Mouse (Mus musculus) heart, embryonic 13.5 days (tissue): Measurements from ENCODE around the gene Ccnf. TPM values are rescaled to one million over a fixed set of nuclear protein-coding genes. Genes with fewer than 3 reads are reported as not detected.

ENCODE experiments used
- ATAC-seq: fragments of 200-750 bp; cut with Nextera tagmentation; 2 replicates; pipeline ENCODE4 v1.8.0; 2017; ENCODE audit warnings: moderate TSS enrichment; ENCODE audit not compliant: insufficient number of reproducible peaks, low FRiP score, low TSS enrichment; ENCODE audit errors: extremely low read depth
- H3K27ac ChIP-seq: fragments of 300-500 bp; sonication (generic); replicated peaks from 2 replicates; pipeline ENCODE4 v1.5.1; 2015; ENCODE audit warnings: moderate library complexity, mild to moderate bottlenecking, inconsistent platforms
- H3K27me3 ChIP-seq: fragments of 300-500 bp; sonication (generic); replicated peaks from 2 replicates; pipeline ENCODE4 v1.6.1; 2015; ENCODE audit warnings: mild to moderate bottlenecking, inconsistent platforms
- H3K36me3 ChIP-seq: fragments of 300-500 bp; sonication (generic); 2 replicates; pipeline ENCODE4 v1.6.1; 2015; ENCODE audit warnings: mild to moderate bottlenecking, inconsistent platforms
- H3K4me1 ChIP-seq: fragments of 300-500 bp; sonication (generic); 2 replicates; pipeline ENCODE4 v1.6.1; 2015; ENCODE audit warnings: inconsistent platforms
- H3K4me2 ChIP-seq: fragments of 300-500 bp; sonication (generic); 2 replicates; pipeline ENCODE4 v1.6.1; 2015; ENCODE audit warnings: inconsistent platforms, mild to moderate bottlenecking, moderate library complexity
- H3K4me3 ChIP-seq: fragments of 300-500 bp; sonication (generic); 2 replicates; pipeline ENCODE4 v1.5.1; 2015; ENCODE audit warnings: moderate library complexity, mild to moderate bottlenecking, inconsistent platforms
- H3K9ac ChIP-seq: fragments of 300-500 bp; sonication (generic); 2 replicates; pipeline ENCODE4 v1.6.1; 2015; ENCODE audit warnings: inconsistent platforms, mild to moderate bottlenecking, moderate library complexity
- H3K9me3 ChIP-seq: fragments of 300-500 bp; sonication (generic); 2 replicates; pipeline ENCODE4 v1.6.1; 2016; ENCODE audit warnings: inconsistent platforms
- WGBS: fragments of 180-500 bp; shearing (Covaris S2); methylation state at CpG from one replicate; pipeline ENCODE4 v1.1.7; 2015; ENCODE audit warnings: mixed read lengths; 5-methylcytosine and 5-hydroxymethylcytosine counted together
- polyA plus RNA-seq: library from polyadenylated mRNA; unstranded; fragments of >200 nt; fragmentation: Nextera tagmentation; extraction: Ambion mirVana; gene quantifications from 2 replicates; pipeline ENCODE4 v1.2.1, GENCODE M21; 2015

The Ccnf gene
- polyA plus RNA-seq, 1 experiment from 2014 or later, result 38.4 TPM

- Histone ChIP-seq H3K27me3 (no peaks in the 10 kb centered on the region), H3K4me2 (no peak overlapping the region), H3K4me1 (no peaks in the 10 kb centered on the region), H3K9ac (no peak overlapping the region), H3K27ac (no peak overlapping the region), H3K9me3 (no peaks in the 10 kb centered on the region; the same call in 1 of the 2 replicates), H3K36me3 (no peaks in the 10 kb centered on the region), H3K4me3 (no peak overlapping the region)
- WGBS, result 69% methylated on average over 5 of the region's 5 CpGs
- ATAC-seq, result no peak
Measured at GRCm38 (mm10) chr17:24259702-24260101, 8.4 kb upstream of the Ccnf start.

GRCm38 (mm10) chr17:24258981-24259380 lies 7.7 kb upstream of the Ccnf start:
- H3K27me3 ChIP-seq, result no peaks in the 10 kb centered on the region
- H3K9ac ChIP-seq, result no peak overlapping the region
- H3K9me3 ChIP-seq, result no peaks in the 10 kb centered on the region; the same call in 1 of the 2 replicates
- no peak overlapping the region for H3K27ac ChIP-seq
- H3K36me3 ChIP-seq, result no peaks in the 10 kb centered on the region
- no peak for ATAC-seq
- 67% methylated on average over 4 of the region's 4 CpGs for WGBS
- H3K4me2 ChIP-seq, result no peak overlapping the region
- H3K4me3 ChIP-seq, result no peak overlapping the region
- H3K4me1 ChIP-seq, result no peaks in the 10 kb centered on the region

GRCm38 (mm10) chr17:24252329-24252728 lies 1.0 kb upstream of the Ccnf start:
- Histone ChIP-seq H3K9ac (peak overlapping the region; percentile 87; the same call in 1 of the 2 replicates), H3K4me3 (peak overlapping the region; percentile 84; the same call in 1 of the 2 replicates), H3K4me1 (peaks cover 21% of the 10 kb centered on the region), H3K27me3 (no peaks in the 10 kb centered on the region), H3K27ac (no peak overlapping the region), H3K4me2 (peak overlapping the region; percentile 75; the same call in 1 of the 2 replicates), H3K9me3 (no peaks in the 10 kb centered on the region), H3K36me3 (peaks cover 19% of the 10 kb centered on the region)
- WGBS, result 91% methylated on average over 2 of the region's 2 CpGs
- ATAC-seq, result no peak

GRCm38 (mm10) chr17:24250988-24251319 lies 330 bp downstream of the Ccnf start:
- Histone ChIP-seq H3K27me3 (no peaks in the 10 kb centered on the region), H3K36me3 (peaks cover 32% of the 10 kb centered on the region), H3K4me2 (peak overlapping the region; percentile 75), H3K9me3 (no peaks in the 10 kb centered on the region), H3K27ac (peak overlapping the region; percentile 64), H3K4me3 (peak overlapping the region; percentile 84), H3K9ac (peak overlapping the region; percentile 86), H3K4me1 (peaks cover 21% of the 10 kb centered on the region)
- no peak for ATAC-seq
- WGBS, result under 1% methylated on average over 32 of the region's 32 CpGs

- H3K9me3 ChIP-seq, result peaks cover 4% of the 10 kb centered on the region
- peaks cover 50% of the 10 kb centered on the region for H3K36me3 ChIP-seq
- no peaks in the 10 kb centered on the region for H3K27me3 ChIP-seq
- ATAC-seq, result no peak
- H3K4me3 ChIP-seq, result no peak overlapping the region; the same call in 1 of the 2 replicates
- peaks cover 21% of the 10 kb centered on the region for H3K4me1 ChIP-seq
- H3K9ac ChIP-seq, result no peak overlapping the region
- H3K4me2 ChIP-seq, result 0 out of 2 replicates have a peak overlapping the region, but pooled peaks have one; percentile 75
- no peak overlapping the region for H3K27ac ChIP-seq
- 98% methylated on average over 2 of the region's 2 CpGs for WGBS
Measured at GRCm38 (mm10) chr17:24248641-24249040, 2.6 kb downstream of the Ccnf start.

- WGBS, result 94% methylated on average over 8 of the region's 8 CpGs
- H3K9ac ChIP-seq, result no peak overlapping the region
- peaks cover 5% of the 10 kb centered on the region for H3K9me3 ChIP-seq
- H3K4me2 ChIP-seq, result no peak overlapping the region
- no peak overlapping the region for H3K27ac ChIP-seq
- ATAC-seq, result no peak
- H3K27me3 ChIP-seq, result no peaks in the 10 kb centered on the region
- H3K4me1 ChIP-seq, result peaks cover 2% of the 10 kb centered on the region; the same call in 1 of the 2 replicates
- H3K36me3 ChIP-seq, result peaks cover 94% of the 10 kb centered on the region
- H3K4me3 ChIP-seq, result no peak overlapping the region
Measured at GRCm38 (mm10) chr17:24244061-24244460, 7.2 kb downstream of the Ccnf start.

GRCm38 (mm10) chr17:24243311-24243969 lies 7.8 kb downstream of the Ccnf start:
- Histone ChIP-seq H3K4me2 (no peak overlapping the region), H3K36me3 (peaks cover 94% of the 10 kb centered on the region), H3K27me3 (no peaks in the 10 kb centered on the region), H3K9ac (no peak overlapping the region), H3K4me3 (no peak overlapping the region), H3K27ac (no peak overlapping the region), H3K9me3 (peaks cover 5% of the 10 kb centered on the region), H3K4me1 (no peaks in the 10 kb centered on the region)
- ATAC-seq, result no peak
- WGBS, result 86% methylated on average over 4 of the region's 4 CpGs

- H3K27me3 ChIP-seq, result no peaks in the 10 kb centered on the region
- no peak overlapping the region for H3K9ac ChIP-seq
- 85% methylated on average over 7 of the region's 7 CpGs for WGBS
- H3K36me3 ChIP-seq, result peaks cover 100% of the 10 kb centered on the region
- H3K4me1 ChIP-seq, result no peaks in the 10 kb centered on the region
- H3K9me3 ChIP-seq, result no peaks in the 10 kb centered on the region
- no peak overlapping the region for H3K4me3 ChIP-seq
- H3K4me2 ChIP-seq, result no peak overlapping the region
- ATAC-seq, result no peak
- no peak overlapping the region for H3K27ac ChIP-seq
Measured at GRCm38 (mm10) chr17:24236921-24237320, 14.4 kb downstream of the Ccnf start.

GRCm38 (mm10) chr17:24236479-24236878 lies 14.8 kb downstream of the Ccnf start:
- WGBS, result 98% methylated on average over 1 of the region's 1 CpGs

GRCm38 (mm10) chr17:24227941-24228340 lies 23.3 kb downstream of the Ccnf start:
- H3K27ac ChIP-seq, result no peak overlapping the region
- H3K9me3 ChIP-seq, result no peaks in the 10 kb centered on the region
- H3K4me2 ChIP-seq, result no peak overlapping the region
- H3K4me1 ChIP-seq, result no peaks in the 10 kb centered on the region
- 82% methylated on average over 7 of the region's 7 CpGs for WGBS
- no peak overlapping the region for H3K4me3 ChIP-seq
- peaks cover 100% of the 10 kb centered on the region for H3K36me3 ChIP-seq
- ATAC-seq, result no peak
- H3K9ac ChIP-seq, result no peak overlapping the region
- H3K27me3 ChIP-seq, result no peaks in the 10 kb centered on the region

More at GRCm38 (mm10) chr17:24236479-24236878, 14.8 kb downstream of the Ccnf start:
- Histone ChIP-seq H3K27ac (no peak overlapping the region), H3K4me2 (no peak overlapping the region), H3K9ac (no peak overlapping the region), H3K36me3 (peaks cover 100% of the 10 kb centered on the region), H3K4me1 (no peaks in the 10 kb centered on the region), H3K27me3 (no peaks in the 10 kb centered on the region), H3K9me3 (no peaks in the 10 kb centered on the region), H3K4me3 (no peak overlapping the region)
- no peak for ATAC-seq

GRCm38 (mm10) chr17:24226721-24227120 lies 24.6 kb downstream of the Ccnf start:
- no peak overlapping the region for H3K4me3 ChIP-seq
- no peaks in the 10 kb centered on the region for H3K9me3 ChIP-seq
- H3K4me1 ChIP-seq, result no peaks in the 10 kb centered on the region
- ATAC-seq, result no peak
- WGBS, result 90% methylated on average over 8 of the region's 8 CpGs
- peaks cover 94% of the 10 kb centered on the region for H3K36me3 ChIP-seq
- no peak overlapping the region for H3K9ac ChIP-seq
- H3K27me3 ChIP-seq, result no peaks in the 10 kb centered on the region
- no peak overlapping the region for H3K27ac ChIP-seq
- H3K4me2 ChIP-seq, result no peak overlapping the region

- peak; percentile 45; the same call in 1 of the 2 replicates for ATAC-seq
- H3K4me1 ChIP-seq, result peaks cover 5% of the 10 kb centered on the region
- no peak overlapping the region; the same call in 1 of the 2 replicates for H3K27ac ChIP-seq
- no peaks in the 10 kb centered on the region for H3K27me3 ChIP-seq
- peaks cover 85% of the 10 kb centered on the region for H3K36me3 ChIP-seq
- H3K4me2 ChIP-seq, result no peak overlapping the region
- no peaks in the 10 kb centered on the region for H3K9me3 ChIP-seq
- H3K9ac ChIP-seq, result peak overlapping the region; percentile 40
- no peak overlapping the region for H3K4me3 ChIP-seq
- 71% methylated on average over 5 of the region's 5 CpGs for WGBS
Measured at GRCm38 (mm10) chr17:24225851-24226250, 25.4 kb downstream of the Ccnf start.
